Mouse (Mus musculus): ENCODE data around the gene Manba. TPM values are rescaled to one million over a fixed set of nuclear protein-coding genes. Genes with fewer than 3 reads are reported as not detected.
"Not testable (repeated sequence)": the region's sequence is repeated elsewhere in the genome, so short reads cannot be mapped to it uniquely, and the experiment has no call there.

The Manba gene
- polyA plus RNA-seq, 1 experiment from 2014 or later = 35.2 TPM

GRCm38 (mm10) chr3:135524900-135525299, 39.5 kb downstream of the Manba start:
- not testable (repeated sequence) for ATAC-seq (replicated peaks; ENCODE audit: insufficient number of reproducible peaks, insufficient read depth, low FRiP score, low read depth); H3K36me3 ChIP-seq; H3K9ac ChIP-seq; H3K4me2 ChIP-seq; H3K27me3 ChIP-seq; H3K4me3 ChIP-seq; H3K27ac ChIP-seq; H3K9me3 ChIP-seq (replicated peaks)
- H3K4me1 ChIP-seq (replicated peaks) = peaks cover 17% of the 10 kb centered on the region
- WGBS = 49% methylated on average over 2 of the region's 2 CpGs

- no peaks in the 10 kb centered on the region for H3K36me3 ChIP-seq
- H3K4me1 ChIP-seq (replicated peaks) = no peaks in the 10 kb centered on the region
- no peaks in the 10 kb centered on the region for H3K27me3 ChIP-seq
- ATAC-seq (replicated peaks; ENCODE audit: insufficient number of reproducible peaks, insufficient read depth, low FRiP score, low read depth) = no peak
- H3K9ac ChIP-seq = no peak overlapping the region
- no peaks in the 10 kb centered on the region for H3K9me3 ChIP-seq (replicated peaks)
- H3K4me2 ChIP-seq = no peak overlapping the region
- H3K27ac ChIP-seq = no peak overlapping the region
- H3K4me3 ChIP-seq = no peak overlapping the region
- 83% methylated on average over 7 of the region's 7 CpGs for WGBS
Observed at GRCm38 (mm10) chr3:135529670-135530069, 44.3 kb downstream of the Manba start.

- H3K4me3 ChIP-seq = no peak overlapping the region
- 60% methylated on average over 2 of the region's 2 CpGs for WGBS
- H3K9ac ChIP-seq = no peak overlapping the region
- H3K4me2 ChIP-seq = no peak overlapping the region
- no peak overlapping the region for H3K27ac ChIP-seq
- ATAC-seq (replicated peaks; ENCODE audit: insufficient number of reproducible peaks, insufficient read depth, low FRiP score, low read depth) = no peak
- no peaks in the 10 kb centered on the region for H3K36me3 ChIP-seq
- no peaks in the 10 kb centered on the region for H3K27me3 ChIP-seq
- H3K9me3 ChIP-seq (replicated peaks) = no peaks in the 10 kb centered on the region
- H3K4me1 ChIP-seq (replicated peaks) = no peaks in the 10 kb centered on the region
Observed at GRCm38 (mm10) chr3:135531762-135532161, 46.4 kb downstream of the Manba start.

GRCm38 (mm10) chr3:135534103-135534502, 48.7 kb downstream of the Manba start:
- no peak overlapping the region for H3K4me2 ChIP-seq
- 52% methylated on average over 4 of the region's 5 CpGs for WGBS
- no peak overlapping the region for H3K9ac ChIP-seq
- H3K4me1 ChIP-seq (replicated peaks) = no peaks in the 10 kb centered on the region
- H3K27ac ChIP-seq = no peak overlapping the region
- H3K27me3 ChIP-seq = no peaks in the 10 kb centered on the region
- no peaks in the 10 kb centered on the region for H3K36me3 ChIP-seq
- H3K4me3 ChIP-seq = no peak overlapping the region
- no peak for ATAC-seq (replicated peaks; ENCODE audit: insufficient number of reproducible peaks, insufficient read depth, low FRiP score, low read depth)
- H3K9me3 ChIP-seq (replicated peaks) = no peaks in the 10 kb centered on the region

- Histone ChIP-seq H3K27ac (no peak overlapping the region), H3K9ac (no peak overlapping the region)
- WGBS = 62% methylated on average over 13 of the region's 13 CpGs
Observed at GRCm38 (mm10) chr3:135546212-135546923, 61.0 kb downstream of the Manba start.

GRCm38 (mm10) chr3:135547298-135547697, 61.9 kb downstream of the Manba start:
- no peaks in the 10 kb centered on the region for H3K4me1 ChIP-seq (replicated peaks)
- H3K9ac ChIP-seq = no peak overlapping the region
- no peak overlapping the region for H3K4me3 ChIP-seq
- ATAC-seq (replicated peaks; ENCODE audit: insufficient number of reproducible peaks, insufficient read depth, low FRiP score, low read depth) = no peak
- 84% methylated on average over 8 of the region's 8 CpGs for WGBS
- no peaks in the 10 kb centered on the region for H3K27me3 ChIP-seq
- peaks cover 14% of the 10 kb centered on the region; the same call in 1 of the 2 replicates for H3K36me3 ChIP-seq
- no peak overlapping the region for H3K27ac ChIP-seq
- H3K9me3 ChIP-seq (replicated peaks) = no peaks in the 10 kb centered on the region
- no peak overlapping the region for H3K4me2 ChIP-seq

More at GRCm38 (mm10) chr3:135546212-135546923, 61.0 kb downstream of the Manba start:
- Histone ChIP-seq H3K27me3 (no peaks in the 10 kb centered on the region), H3K4me1 (replicated peaks) (no peaks in the 10 kb centered on the region), H3K9me3 (replicated peaks) (no peaks in the 10 kb centered on the region), H3K4me2 (no peak overlapping the region), H3K4me3 (no peak overlapping the region), H3K36me3 (peaks cover 10% of the 10 kb centered on the region; the same call in 1 of the 2 replicates)
- ATAC-seq (replicated peaks; ENCODE audit: insufficient number of reproducible peaks, insufficient read depth, low FRiP score, low read depth) = no peak

GRCm38 (mm10) chr3:135552874-135553273, 67.5 kb downstream of the Manba start:
- Histone ChIP-seq H3K4me1 (replicated peaks) (no peaks in the 10 kb centered on the region), H3K9ac (no peak overlapping the region), H3K4me3 (no peak overlapping the region), H3K9me3 (replicated peaks) (no peaks in the 10 kb centered on the region), H3K27me3 (no peaks in the 10 kb centered on the region), H3K4me2 (no peak overlapping the region), H3K36me3 (peaks cover 19% of the 10 kb centered on the region; the same call in 1 of the 2 replicates), H3K27ac (no peak overlapping the region)
- no peak for ATAC-seq (replicated peaks; ENCODE audit: insufficient number of reproducible peaks, insufficient read depth, low FRiP score, low read depth)
- WGBS = 77% methylated on average over 5 of the region's 5 CpGs

- Histone ChIP-seq H3K9me3 (replicated peaks) (no peaks in the 10 kb centered on the region), H3K4me2 (no peak overlapping the region), H3K4me1 (replicated peaks) (no peaks in the 10 kb centered on the region), H3K4me3 (no peak overlapping the region), H3K27me3 (no peaks in the 10 kb centered on the region), H3K27ac (no peak overlapping the region), H3K9ac (no peak overlapping the region), H3K36me3 (peaks cover 12% of the 10 kb centered on the region; the same call in 1 of the 2 replicates)
- ATAC-seq (replicated peaks; ENCODE audit: insufficient number of reproducible peaks, insufficient read depth, low FRiP score, low read depth) = no peak
- 77% methylated on average over 6 of the region's 6 CpGs for WGBS
Observed at GRCm38 (mm10) chr3:135555192-135555591, 69.8 kb downstream of the Manba start.

GRCm38 (mm10) chr3:135556052-135556587, 70.7 kb downstream of the Manba start:
- H3K4me1 ChIP-seq (replicated peaks) = no peaks in the 10 kb centered on the region
- WGBS = 60% methylated on average over 7 of the region's 7 CpGs

GRCm38 (mm10) chr3:135556851-135557662, 71.6 kb downstream of the Manba start:
- ATAC-seq (replicated peaks; ENCODE audit: insufficient number of reproducible peaks, insufficient read depth, low FRiP score, low read depth) = no peak
- no peaks in the 10 kb centered on the region for H3K9me3 ChIP-seq (replicated peaks)
- no peak overlapping the region for H3K4me3 ChIP-seq
- no peaks in the 10 kb centered on the region for H3K27me3 ChIP-seq
- 74% methylated on average over 12 of the region's 12 CpGs for WGBS
- peaks cover 6% of the 10 kb centered on the region; the same call in 1 of the 2 replicates for H3K36me3 ChIP-seq
- no peak overlapping the region for H3K9ac ChIP-seq
- H3K4me2 ChIP-seq = no peak overlapping the region
- H3K27ac ChIP-seq = no peak overlapping the region
- H3K4me1 ChIP-seq (replicated peaks) = no peaks in the 10 kb centered on the region

More at GRCm38 (mm10) chr3:135556052-135556587, 70.7 kb downstream of the Manba start:
- no peak overlapping the region for H3K4me2 ChIP-seq
- no peak overlapping the region for H3K27ac ChIP-seq
- H3K4me3 ChIP-seq = no peak overlapping the region
- H3K36me3 ChIP-seq = peaks cover 9% of the 10 kb centered on the region; the same call in 1 of the 2 replicates
- H3K27me3 ChIP-seq = no peaks in the 10 kb centered on the region
- H3K9ac ChIP-seq = no peak overlapping the region
- ATAC-seq (replicated peaks; ENCODE audit: insufficient number of reproducible peaks, insufficient read depth, low FRiP score, low read depth) = no peak
- no peaks in the 10 kb centered on the region for H3K9me3 ChIP-seq (replicated peaks)

GRCm38 (mm10) chr3:135562036-135562435, 76.6 kb downstream of the Manba start:
- no peak overlapping the region for H3K4me3 ChIP-seq
- H3K36me3 ChIP-seq = no peaks in the 10 kb centered on the region; the same call in 1 of the 2 replicates
- H3K4me2 ChIP-seq = no peak overlapping the region
- no peaks in the 10 kb centered on the region for H3K9me3 ChIP-seq (replicated peaks)
- no peaks in the 10 kb centered on the region for H3K27me3 ChIP-seq
- ATAC-seq (replicated peaks; ENCODE audit: insufficient number of reproducible peaks, insufficient read depth, low FRiP score, low read depth) = no peak
- no peak overlapping the region for H3K27ac ChIP-seq
- WGBS = 68% methylated on average over 7 of the region's 7 CpGs
- peaks cover 7% of the 10 kb centered on the region for H3K4me1 ChIP-seq (replicated peaks)
- no peak overlapping the region for H3K9ac ChIP-seq

All from heart, embryonic 15.5 days (tissue).